Mouse (Mus musculus): Measurements from ENCODE around the gene Olfr1404. TPM values are rescaled to one million over a fixed set of nuclear protein-coding genes. Genes with fewer than 3 reads are reported as not detected.

The Olfr1404 gene
- total RNA-seq (2012; rRNA removed) = not detected in 2 replicates

DNA sequence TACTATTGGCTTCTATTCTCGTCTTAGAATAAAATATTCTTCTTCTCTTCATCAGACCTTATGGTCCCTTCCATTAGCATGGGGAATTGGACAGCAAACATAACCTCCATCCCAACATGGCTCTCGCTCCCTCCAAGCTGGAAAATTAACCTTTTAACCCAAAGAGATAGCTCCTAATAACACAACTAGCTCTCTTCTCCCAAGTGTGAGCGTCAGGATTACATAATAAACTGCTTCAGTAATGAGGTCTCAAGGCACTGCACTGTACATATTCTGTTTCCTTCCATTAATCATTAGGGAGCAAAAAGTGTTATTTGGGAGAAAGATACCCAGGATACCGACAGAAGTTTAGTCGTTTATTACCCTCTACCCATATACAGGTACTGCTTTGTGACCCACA is at the start of gene Olfr1404:
Gene Olfr1404 (plus strand): TSS at position 301 of the 400 bp plus-strand sequence.
- no peak for DNase-seq (ENCODE audit: low read depth, low spot score)
- in situ Hi-C loops (cut with MboI; ENCODE audit: low sequenced_read_pairs in 2 of 2, unreplicated experiment in 2 of 2) = no loop called here
- Histone ChIP-seq H3K9ac (ENCODE audit: insufficient read depth, low read depth, low read length, poor library complexity, severe bottlenecking) (no peak within 1 kb of the TSS), H3K4me3 (ENCODE audit: insufficient read depth in 1 of 2, low read depth in 1 of 2, low read length in 2 of 2, poor library complexity in 1 of 2, severe bottlenecking in 1 of 2) (no peak within 1 kb of the TSS), H3K36me3 (ENCODE audit: control insufficient read depth, insufficient read depth, low read length, poor library complexity, severe bottlenecking) (no peaks in the 10 kb centered on the region), H3K4me1 (ENCODE audit: control insufficient read depth in 2 of 2, insufficient read depth in 2 of 2, low read length in 2 of 2, poor library complexity in 1 of 2) (no peaks in the 10 kb centered on the region), H3K9me3 (ENCODE audit: control insufficient read depth, insufficient read depth, low read depth, low read length) (no peaks in the 10 kb centered on the region), H3K27ac (ENCODE audit: insufficient read depth, low read depth, low read length, poor library complexity, severe bottlenecking) (no peak within 1 kb of the TSS)
- TF ChIP-seq CHD2 (IDR thresholded peaks at IDR 0.05; ENCODE audit: low read depth, low read length) = no peak
- no peak for TF ChIP-seq MAFK (IDR thresholded peaks at IDR 0.05; ENCODE audit: insufficient read depth, low read depth, low read length)
- TF ChIP-seq HCFC1 (IDR thresholded peaks at IDR 0.05; ENCODE audit: borderline replicate concordance, insufficient read depth, low read length) = no peak
- TF ChIP-seq ZC3H11A (IDR thresholded peaks at IDR 0.05; ENCODE audit: borderline replicate concordance, low read depth, low read length) = no peak
- TF ChIP-seq ZNF384 (IDR thresholded peaks at IDR 0.05; ENCODE audit: low read depth, low read length) = no peak

DNA sequence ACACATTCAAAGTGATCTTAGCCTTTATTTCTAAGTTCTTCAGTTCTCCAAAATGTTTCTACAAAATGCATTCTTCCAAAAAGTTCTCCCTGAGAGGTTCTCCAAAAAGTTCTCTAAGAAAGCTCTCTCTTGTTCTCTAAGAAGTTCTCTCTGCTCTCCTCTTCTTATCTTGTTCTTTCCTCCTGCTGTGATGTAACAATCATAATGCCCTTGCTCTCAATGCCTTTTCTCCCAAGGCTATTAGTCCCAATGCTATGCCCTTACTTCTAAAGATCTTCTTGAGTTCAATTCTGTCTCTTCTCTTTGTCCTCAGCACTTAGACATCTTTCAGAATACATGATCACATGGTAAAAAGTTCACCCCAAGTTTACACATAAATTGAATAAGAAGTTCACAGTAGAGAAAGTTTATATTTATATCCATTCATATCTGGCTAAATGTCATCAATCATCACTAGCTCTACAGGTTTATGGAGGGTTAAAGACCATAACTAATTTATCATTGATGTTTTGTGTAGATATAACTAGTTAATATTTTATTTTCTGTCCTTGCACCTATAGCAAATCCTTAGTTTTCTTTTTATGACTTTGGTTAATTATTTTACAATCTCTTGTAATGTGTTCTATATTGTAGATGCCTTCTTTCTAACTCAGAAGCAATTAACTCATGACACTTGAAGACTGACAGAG is 37.9 kb upstream of the Olfr1404 start:
- no peak for TF ChIP-seq ZNF384 (IDR thresholded peaks at IDR 0.05; ENCODE audit: low read depth, low read length)
- TF ChIP-seq HCFC1 (IDR thresholded peaks at IDR 0.05; ENCODE audit: borderline replicate concordance, insufficient read depth, low read length) = no peak
- TF ChIP-seq ZC3H11A (IDR thresholded peaks at IDR 0.05; ENCODE audit: borderline replicate concordance, low read depth, low read length) = no peak
- no peak for TF ChIP-seq MAFK (IDR thresholded peaks at IDR 0.05; ENCODE audit: insufficient read depth, low read depth, low read length)
- TF ChIP-seq CHD2 (IDR thresholded peaks at IDR 0.05; ENCODE audit: low read depth, low read length) = no peak
- Histone ChIP-seq H3K4me1 (ENCODE audit: control insufficient read depth in 2 of 2, insufficient read depth in 2 of 2, low read length in 2 of 2, poor library complexity in 1 of 2) (no peaks in the 10 kb centered on the region), H3K36me3 (ENCODE audit: control insufficient read depth, insufficient read depth, low read length, poor library complexity, severe bottlenecking) (no peaks in the 10 kb centered on the region), H3K27ac (ENCODE audit: insufficient read depth, low read depth, low read length, poor library complexity, severe bottlenecking) (no peak overlapping the region), H3K9me3 (ENCODE audit: control insufficient read depth, insufficient read depth, low read depth, low read length) (no peaks in the 10 kb centered on the region), H3K4me3 (ENCODE audit: insufficient read depth in 1 of 2, low read depth in 1 of 2, low read length in 2 of 2, poor library complexity in 1 of 2, severe bottlenecking in 1 of 2) (no peak overlapping the region), H3K9ac (ENCODE audit: insufficient read depth, low read depth, low read length, poor library complexity, severe bottlenecking) (no peak overlapping the region)
- in situ Hi-C loops (cut with MboI; ENCODE audit: low sequenced_read_pairs in 2 of 2, unreplicated experiment in 2 of 2) = no loop called here
- no peak for DNase-seq (ENCODE audit: low read depth, low spot score)

DNA sequence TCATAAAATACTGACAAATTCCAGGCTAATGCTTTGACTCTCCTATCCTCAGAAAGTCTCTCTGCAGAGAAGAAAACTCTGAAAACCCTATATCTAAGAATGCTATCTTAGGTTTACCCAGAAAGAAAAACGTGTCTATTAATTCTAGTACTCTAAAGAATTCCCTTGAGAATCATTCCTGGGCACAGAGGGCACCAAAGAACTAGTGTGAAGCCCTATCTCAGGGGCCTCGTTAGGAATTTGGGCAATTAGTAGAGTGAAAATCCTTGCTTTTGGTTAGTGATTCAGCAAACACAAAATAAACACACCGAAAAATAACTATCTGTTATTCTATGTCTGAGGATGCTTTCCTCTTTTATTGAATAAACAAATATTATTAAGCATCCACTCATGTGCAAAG is 21.7 kb upstream of the Olfr1404 start, which contains the start of gene Olfr1406:
Gene Olfr1406 (minus strand): TSS at position 101 of the 400 bp plus-strand sequence.
- Histone ChIP-seq H3K27ac (ENCODE audit: insufficient read depth, low read depth, low read length, poor library complexity, severe bottlenecking) (no peak within 1 kb of the TSS), H3K36me3 (ENCODE audit: control insufficient read depth, insufficient read depth, low read length, poor library complexity, severe bottlenecking) (no peaks in the 10 kb centered on the region), H3K4me3 (ENCODE audit: insufficient read depth in 1 of 2, low read depth in 1 of 2, low read length in 2 of 2, poor library complexity in 1 of 2, severe bottlenecking in 1 of 2) (no peak within 1 kb of the TSS), H3K4me1 (ENCODE audit: control insufficient read depth in 2 of 2, insufficient read depth in 2 of 2, low read length in 2 of 2, poor library complexity in 1 of 2) (no peaks in the 10 kb centered on the region), H3K9ac (ENCODE audit: insufficient read depth, low read depth, low read length, poor library complexity, severe bottlenecking) (no peak within 1 kb of the TSS), H3K9me3 (ENCODE audit: control insufficient read depth, insufficient read depth, low read depth, low read length) (no peaks in the 10 kb centered on the region)
- in situ Hi-C loops (cut with MboI; ENCODE audit: low sequenced_read_pairs in 2 of 2, unreplicated experiment in 2 of 2) = no loop called here
- DNase-seq (ENCODE audit: low read depth, low spot score) = no peak
- TF ChIP-seq ZNF384 (IDR thresholded peaks at IDR 0.05; ENCODE audit: low read depth, low read length) (no peak), CHD2 (IDR thresholded peaks at IDR 0.05; ENCODE audit: low read depth, low read length) (no peak), HCFC1 (IDR thresholded peaks at IDR 0.05; ENCODE audit: borderline replicate concordance, insufficient read depth, low read length) (no peak), MAFK (IDR thresholded peaks at IDR 0.05; ENCODE audit: insufficient read depth, low read depth, low read length) (no peak), ZC3H11A (IDR thresholded peaks at IDR 0.05; ENCODE audit: borderline replicate concordance, low read depth, low read length) (no peak)

DNA sequence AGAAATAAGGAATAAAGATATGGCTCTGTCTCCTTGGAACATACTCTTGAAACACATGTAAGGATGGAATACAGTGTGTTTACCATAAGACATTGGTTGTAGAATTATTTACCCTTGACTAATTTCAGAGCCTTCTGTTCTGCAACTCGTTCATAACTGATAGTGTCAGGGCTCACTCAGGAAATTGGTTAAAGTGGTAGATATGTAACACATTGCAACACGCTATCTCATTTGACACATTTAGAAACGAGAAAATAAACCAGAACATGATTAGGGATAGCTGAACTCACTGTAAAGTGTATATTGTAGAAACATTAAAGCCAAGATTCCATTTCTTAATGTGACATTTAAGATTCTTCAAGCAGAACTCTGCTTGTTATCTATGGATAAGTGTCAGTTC is 20.1 kb upstream of the Olfr1404 start:
- H3K9ac ChIP-seq (ENCODE audit: insufficient read depth, low read depth, low read length, poor library complexity, severe bottlenecking) = no peak overlapping the region
- no peak overlapping the region for H3K27ac ChIP-seq (ENCODE audit: insufficient read depth, low read depth, low read length, poor library complexity, severe bottlenecking)
- in situ Hi-C loops (cut with MboI; ENCODE audit: low sequenced_read_pairs in 2 of 2, unreplicated experiment in 2 of 2) = no loop called here
- DNase-seq (ENCODE audit: low read depth, low spot score) = no peak
- H3K4me3 ChIP-seq (ENCODE audit: insufficient read depth in 1 of 2, low read depth in 1 of 2, low read length in 2 of 2, poor library complexity in 1 of 2, severe bottlenecking in 1 of 2) = no peak overlapping the region
- no peaks in the 10 kb centered on the region for H3K9me3 ChIP-seq (ENCODE audit: control insufficient read depth, insufficient read depth, low read depth, low read length)
- no peaks in the 10 kb centered on the region for H3K36me3 ChIP-seq (ENCODE audit: control insufficient read depth, insufficient read depth, low read length, poor library complexity, severe bottlenecking)
- H3K4me1 ChIP-seq (ENCODE audit: control insufficient read depth in 2 of 2, insufficient read depth in 2 of 2, low read length in 2 of 2, poor library complexity in 1 of 2) = no peaks in the 10 kb centered on the region
- no peak for TF ChIP-seq CHD2 (IDR thresholded peaks at IDR 0.05; ENCODE audit: low read depth, low read length)
- no peak for TF ChIP-seq MAFK (IDR thresholded peaks at IDR 0.05; ENCODE audit: insufficient read depth, low read depth, low read length)
- TF ChIP-seq ZC3H11A (IDR thresholded peaks at IDR 0.05; ENCODE audit: borderline replicate concordance, low read depth, low read length) = no peak
- no peak for TF ChIP-seq HCFC1 (IDR thresholded peaks at IDR 0.05; ENCODE audit: borderline replicate concordance, insufficient read depth, low read length)
- no peak for TF ChIP-seq ZNF384 (IDR thresholded peaks at IDR 0.05; ENCODE audit: low read depth, low read length)
